Mouse (Mus musculus): Measurements from ENCODE around the gene Golga1.

DNA sequence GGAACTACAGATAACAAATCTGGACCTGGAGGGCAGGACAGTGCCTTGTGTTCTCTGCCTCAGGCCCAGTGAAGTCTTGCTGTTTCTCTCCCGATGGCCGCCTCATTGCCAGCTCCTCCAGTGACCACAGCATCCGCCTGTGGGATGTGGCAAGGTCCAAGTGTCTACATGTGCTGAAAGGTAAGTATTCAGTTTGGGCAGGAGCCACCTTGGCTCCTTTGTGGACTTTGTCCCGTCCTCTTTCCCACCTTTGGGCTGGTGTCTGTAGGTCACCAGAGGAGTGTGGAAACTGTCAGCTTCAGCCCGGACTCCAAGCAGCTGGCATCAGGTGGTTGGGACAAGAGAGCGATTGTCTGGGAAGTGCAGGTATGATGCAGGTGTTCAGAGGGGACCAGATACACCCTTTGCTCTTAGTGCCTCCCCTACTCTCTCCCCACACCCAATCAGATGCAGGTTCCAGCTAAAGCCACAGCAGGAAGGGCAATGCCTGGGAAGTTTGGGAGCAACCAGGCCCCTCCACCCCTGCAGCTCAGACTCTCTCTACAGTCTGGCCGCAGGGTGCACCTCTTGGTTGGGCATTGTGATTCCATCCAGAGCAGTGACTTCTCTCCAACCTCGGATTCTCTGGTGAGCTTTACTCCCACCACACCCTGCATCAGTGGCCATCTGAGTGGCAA lies 65.3 kb downstream of the Golga1 start:
- no peak for TF ChIP-seq CTCF (IDR thresholded peaks at IDR 0.05; ENCODE audit: low read depth, low read length)
- no peak for TF ChIP-seq POLR2A (IDR thresholded peaks at IDR 0.05; ENCODE audit: insufficient read depth, low read length)
- TF ChIP-seq EP300 (IDR thresholded peaks at IDR 0.05; ENCODE audit: insufficient read depth, low read depth, low read length) = no peak

All from ES-Bruce4 (cell line).